Mouse (Mus musculus) liver, embryonic 14.5 days (tissue): ENCODE data around the gene Pemt. TPM values are rescaled to one million over a fixed set of nuclear protein-coding genes. Genes with fewer than 3 reads are reported as not detected.
"Not testable (repeated sequence)": the region's sequence is repeated elsewhere in the genome, so short reads cannot be mapped to it uniquely, and the experiment has no call there.

Source experiments
- ATAC-seq: fragments of 200-750 bp; cut with Nextera tagmentation; 2 replicates; pipeline ENCODE4 v1.8.0; 2017; ENCODE audit warnings: moderate number of reproducible peaks, mild to moderate bottlenecking, moderate library complexity; ENCODE audit not compliant: insufficient read depth
- DNase-seq, 3 experiments: peaks; one replicate each; pipeline ENCODE4 v3.0.0-alpha.2; 2012 to 2013; ENCODE audit warnings: low read depth in 3 of 3, low spot score in 3 of 3
- H3K27ac ChIP-seq: fragments of 300-500 bp; sonication (generic); 2 replicates; pipeline ENCODE4 v1.5.1; 2014; ENCODE audit warnings: moderate library complexity, mild to moderate bottlenecking, control low read depth, inconsistent platforms
- H3K27me3 ChIP-seq: fragments of 300-500 bp; sonication (generic); 2 replicates; pipeline ENCODE4 v1.6.1; 2014; ENCODE audit warnings: mild to moderate bottlenecking, low read length, moderate library complexity; ENCODE audit not compliant: control insufficient read depth, insufficient read depth
- H3K36me3 ChIP-seq: fragments of 300-500 bp; sonication (generic); replicated peaks from 2 replicates; pipeline ENCODE4 v1.6.1; 2014; ENCODE audit warnings: low read depth; ENCODE audit not compliant: control insufficient read depth, insufficient read depth
- H3K4me1 ChIP-seq, 2 experiments: fragments of 200-500 bp in 1 of 2; fragments of 300-500 bp in 1 of 2; sonication (generic) in 1 of 2; replicated peaks; 2 replicates each; pipeline ENCODE4 v1.6.1; 2012 to 2014; ENCODE audit warnings: antibody characterized with exemption in 1 of 2, inconsistent platforms in 1 of 2, low read length in 1 of 2; ENCODE audit not compliant: control insufficient read depth in 2 of 2, insufficient read depth in 2 of 2
- H3K4me2 ChIP-seq: fragments of 300-500 bp; sonication (generic); 2 replicates; pipeline ENCODE4 v1.6.1; 2014; ENCODE audit warnings: low read depth, mild to moderate bottlenecking, control low read depth, moderate library complexity
- H3K4me3 ChIP-seq, 2 experiments: fragments of 200-500 bp in 1 of 2; fragments of 300-500 bp in 1 of 2; sonication (generic) in 1 of 2; 2 replicates each; pipeline ENCODE4 v1.5.1; 2012 to 2014; ENCODE audit warnings: low read depth in 2 of 2, low read length in 2 of 2, mild to moderate bottlenecking in 2 of 2, control low read depth in 1 of 2, inconsistent platforms in 1 of 2, moderate library complexity in 1 of 2; ENCODE audit not compliant: insufficient read depth in 1 of 2
- H3K9ac ChIP-seq: fragments of 300-500 bp; sonication (generic); replicated peaks from 2 replicates; pipeline ENCODE4 v1.6.1; 2014; ENCODE audit warnings: mild to moderate bottlenecking, control low read depth, moderate library complexity
- H3K9me3 ChIP-seq: fragments of 300-500 bp; sonication (generic); 2 replicates; pipeline ENCODE4 v1.6.1; 2016; ENCODE audit warnings: low read length, mixed read lengths; ENCODE audit not compliant: control insufficient read depth
- CTCF ChIP-seq: IDR thresholded peaks from 2 replicates; pipeline ENCODE4 v1.5.1; 2016; ENCODE audit warnings: antibody characterized with exemption, low read depth, control low read depth
- EP300 ChIP-seq: IDR thresholded peaks from 2 replicates; pipeline ENCODE4 v1.6.1; 2016; ENCODE audit warnings: antibody characterized with exemption, low read depth
- WGBS: fragments of 180-500 bp; shearing (Covaris S2); extraction: QIAGEN DNeasy Blood & Tissue Kit; methylation state at CpG from one replicate; pipeline ENCODE4 v1.1.7; 2014; ENCODE audit not compliant: insufficient replicate concordance; 5-methylcytosine and 5-hydroxymethylcytosine counted together
- polyA plus RNA-seq, 2 experiments: library from polyadenylated mRNA; depleted of rRNA in 1 of 2; stranded (reverse) in 1 of 2; unstranded in 1 of 2; fragments of >200 nt; fragmentation: Nextera tagmentation in 1 of 2; extraction: Ambion mirVana in 1 of 2; gene quantifications; 2 replicates each; pipeline versions ENCODE4 v1.2.1 to v1.2.3; 2012 to 2014

The Pemt gene
- polyA plus RNA-seq, 2 experiments = 5.2 to 9.0 TPM

DNA sequence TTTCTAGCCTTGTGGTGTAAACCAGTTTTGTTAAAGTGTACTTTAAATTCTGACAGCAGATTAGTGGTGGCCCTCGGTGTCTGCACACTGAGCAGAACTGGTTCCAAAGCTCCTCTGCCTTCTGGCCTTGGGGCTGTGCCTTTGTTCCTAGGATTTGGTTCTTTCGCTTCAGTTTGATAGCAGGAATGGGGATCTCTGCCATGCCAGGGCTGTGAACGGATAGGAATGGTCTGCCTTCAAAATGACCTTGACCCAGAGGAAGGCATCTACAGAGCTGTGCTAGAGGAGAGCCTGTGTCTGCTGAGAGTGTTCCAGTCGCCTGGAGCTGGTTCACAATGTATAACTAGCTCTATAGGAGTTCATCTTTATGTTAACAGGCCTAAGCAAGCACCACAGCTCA lies 86.8 kb downstream of the Pemt start:
- Histone ChIP-seq H3K4me3 (no peak overlapping the region), H3K4me2 (no peak overlapping the region), H3K9me3 (no peaks in the 10 kb centered on the region), H3K36me3 (peaks cover 7% of the 10 kb centered on the region), H3K9ac (no peak overlapping the region), H3K27ac (no peak overlapping the region), H3K4me1 (0 out of 4 replicates have a peak, but pooled peaks cover 0 to 2% of the 10 kb centered on the region in 2 experiments), H3K27me3 (peaks cover 14% of the 10 kb centered on the region)
- DNase-seq = no peak
- ATAC-seq = no peak
- 68% methylated on average over 4 of the region's 4 CpGs for WGBS
- no peak for TF ChIP-seq CTCF
- TF ChIP-seq EP300 = no peak

- WGBS = 77% methylated on average over 6 of the region's 6 CpGs
- H3K27ac ChIP-seq = no peak overlapping the region
- H3K4me2 ChIP-seq = no peak overlapping the region
- H3K36me3 ChIP-seq = peaks cover 7% of the 10 kb centered on the region
- H3K9me3 ChIP-seq = no peaks in the 10 kb centered on the region
- no peaks in the 10 kb centered on the region for H3K27me3 ChIP-seq
- no peaks in the 10 kb centered on the region for H3K4me1 ChIP-seq
- ATAC-seq (no peak), DNase-seq (no peak)
- H3K4me3 ChIP-seq = no peak overlapping the region
- no peak for TF ChIP-seq EP300
- TF ChIP-seq CTCF = no peak
- H3K9ac ChIP-seq = no peak overlapping the region
Measured at GRCm38 (mm10) chr11:59956749-59957148, 89.5 kb downstream of the Pemt start.

DNA sequence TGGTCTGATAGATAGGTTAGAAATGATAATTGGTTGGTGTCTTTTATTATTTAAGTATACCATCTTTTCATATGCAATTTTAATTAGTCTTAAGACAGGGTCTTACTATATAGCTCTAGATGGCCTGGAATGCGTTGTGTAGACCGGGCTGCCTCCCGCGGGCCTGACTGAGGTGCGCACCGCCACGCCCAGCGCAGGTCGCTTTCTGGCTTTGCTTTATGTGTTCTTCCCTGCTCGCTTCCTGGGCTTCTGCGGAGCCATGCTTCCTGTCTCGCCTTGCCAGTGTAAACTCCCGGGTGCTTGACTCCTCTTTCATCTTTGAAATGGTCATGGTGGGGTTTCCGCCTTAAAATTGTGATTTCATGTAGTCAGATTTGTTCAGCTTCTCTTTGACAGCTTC lies 93.4 kb downstream of the Pemt start:
- DNase-seq (no peak), ATAC-seq (no peak)
- Histone ChIP-seq H3K4me3 (no peak overlapping the region), H3K4me1 (peaks cover 3 to 8% of the 10 kb centered on the region in 2 experiments; a peak in 2 of 4 replicates), H3K36me3 (no peaks in the 10 kb centered on the region), H3K9me3 (no peaks in the 10 kb centered on the region), H3K9ac (no peak overlapping the region), H3K27ac (no peak overlapping the region), H3K4me2 (no peak overlapping the region), H3K27me3 (no peaks in the 10 kb centered on the region)
- WGBS = 82% methylated on average over 14 of the region's 14 CpGs
- TF ChIP-seq EP300 (no peak), CTCF (no peak)

DNA sequence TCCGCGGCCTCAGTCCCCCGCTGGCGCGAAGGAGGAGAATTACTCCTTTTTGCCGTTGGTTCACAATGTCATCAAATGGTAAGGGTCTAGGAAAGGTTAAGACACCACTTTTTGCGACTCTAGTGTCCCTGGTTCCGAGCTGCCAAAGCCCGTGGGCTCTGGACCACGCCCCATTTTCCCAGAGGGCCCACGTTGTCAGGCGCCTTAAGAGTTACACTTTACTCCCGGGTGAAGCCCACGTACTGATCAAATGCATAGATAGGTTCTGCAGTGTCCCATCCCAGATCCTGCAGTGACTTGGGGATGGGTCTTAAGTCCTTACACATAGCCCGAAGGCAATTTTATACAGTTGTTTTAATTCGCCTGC lies 97.9 kb downstream of the Pemt start:
- H3K4me2 ChIP-seq = peak overlapping the region; percentile 92
- H3K36me3 ChIP-seq = no peaks in the 10 kb centered on the region
- DNase-seq (peak in 2 of 3 experiments; percentile 26 to 33), ATAC-seq (peak; percentile 71; the same call in 1 of the 2 replicates)
- peaks cover 9 to 14% of the 10 kb centered on the region in 2 experiments; a peak in 3 of 4 replicates for H3K4me1 ChIP-seq
- peak overlapping the region; percentile 99 for H3K9ac ChIP-seq
- H3K27me3 ChIP-seq = no peaks in the 10 kb centered on the region
- no peaks in the 10 kb centered on the region for H3K9me3 ChIP-seq
- H3K4me3 ChIP-seq = peak overlapping the region; percentile 95
- WGBS = 1% methylated on average over 16 of the region's 16 CpGs
- H3K27ac ChIP-seq = peak overlapping the region; percentile 69
- TF ChIP-seq EP300 (no peak), CTCF (no peak)

DNA sequence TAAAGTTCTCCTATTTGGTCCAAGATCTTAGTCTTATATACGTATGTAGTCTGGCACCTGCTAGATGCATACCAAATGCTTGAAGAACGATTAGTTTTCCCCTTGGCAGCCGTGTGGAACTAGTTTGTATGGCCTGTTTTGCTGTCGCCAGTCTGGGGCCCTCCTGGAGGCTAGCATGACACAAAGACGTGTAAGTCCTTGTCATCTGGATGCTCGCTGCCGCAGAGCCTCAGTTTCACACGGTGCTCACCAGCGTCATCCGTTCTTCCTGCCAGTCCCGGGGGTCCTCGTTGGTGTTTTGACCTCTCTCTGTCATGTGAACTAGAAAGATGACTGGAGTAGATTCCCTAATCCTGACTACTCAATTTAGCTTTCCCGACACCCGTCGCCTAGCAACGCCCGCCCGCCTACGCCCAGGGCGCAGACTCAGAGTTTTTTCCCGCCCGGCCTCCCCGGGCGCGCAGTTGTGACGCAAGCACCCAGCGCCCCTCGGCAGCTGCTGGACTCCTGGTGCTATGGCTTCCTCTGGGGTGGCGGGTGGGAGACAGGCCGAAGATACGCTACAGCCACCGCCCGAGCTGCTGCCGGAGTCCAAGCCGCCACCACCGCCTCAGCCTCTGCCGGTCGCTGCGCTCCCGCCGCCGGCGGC lies 98.4 kb downstream of the Pemt start, which contains the start of gene Med9:
TSS of gene Med9 (plus strand) at position 455 of the 649 bp plus-strand sequence.
- ATAC-seq (peak; percentile 97), DNase-seq (peak; percentile 81 to 85 (median 82))
- TF ChIP-seq CTCF (no peak), EP300 (no peak)
- H3K27me3 ChIP-seq = no peaks in the 10 kb centered on the region
- H3K27ac ChIP-seq = peak within 1 kb of the TSS; percentile 69
- H3K9me3 ChIP-seq = no peaks in the 10 kb centered on the region
- WGBS = 2% methylated on average over 43 of the region's 43 CpGs
- H3K4me2 ChIP-seq = peak within 1 kb of the TSS; percentile 92
- H3K36me3 ChIP-seq = no peaks in the 10 kb centered on the region
- peaks cover 9 to 14% of the 10 kb centered on the region in 2 experiments; a peak in 3 of 4 replicates for H3K4me1 ChIP-seq
- H3K9ac ChIP-seq = peak within 1 kb of the TSS; percentile 99
- peak within 1 kb of the TSS; percentile 95 for H3K4me3 ChIP-seq

DNA sequence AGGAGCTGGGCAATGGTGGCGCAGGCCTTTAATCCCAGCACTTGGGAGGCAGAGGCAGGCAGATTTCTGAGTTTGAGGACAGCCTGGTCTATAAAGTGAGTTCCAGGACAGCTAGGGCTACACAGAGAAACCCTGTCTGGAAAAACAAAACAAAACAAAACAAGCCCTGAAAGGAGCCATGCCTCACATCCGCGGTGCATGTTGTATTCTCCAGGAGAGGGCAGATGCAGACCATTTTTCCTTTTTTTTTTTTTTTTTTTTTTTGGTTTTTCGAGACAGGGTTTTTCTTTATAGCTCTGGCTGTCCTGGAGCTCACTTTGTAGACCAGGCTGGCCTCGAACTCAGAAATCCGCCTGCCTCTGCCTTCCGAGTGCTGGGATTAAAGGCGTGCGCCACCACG lies 101.4 kb downstream of the Pemt start:
- H3K4me1 ChIP-seq = peaks cover 25 to 38% of the 10 kb centered on the region in 2 experiments
- not testable (repeated sequence) for H3K4me3 ChIP-seq, H3K9me3 ChIP-seq, ATAC-seq, H3K27ac ChIP-seq, DNase-seq, H3K36me3 ChIP-seq, H3K9ac ChIP-seq, H3K4me2 ChIP-seq, H3K27me3 ChIP-seq
- 80% methylated on average over 10 of the region's 10 CpGs for WGBS
